Mouse (Mus musculus) stomach, postnatal 0 days (tissue): ENCODE measurements at regions not wholly inside any gene's neighbourhood (a gene's known extent, or its start where the extent isn't known, plus 50 kb on each side); places are given as distances from the start of the nearest gene placed in this dataset.

Source experiments
- CTCF ChIP-seq: IDR thresholded peaks from 2 replicates; pipeline ENCODE4 v1.5.1; 2016; ENCODE audit warnings: antibody characterized with exemption, low read depth, mild to moderate bottlenecking, moderate library complexity
- EP300 ChIP-seq: optimal IDR thresholded peaks from 2 replicates; pipeline ENCODE3; 2016; ENCODE audit warnings: antibody characterized with exemption

- TF ChIP-seq CTCF = no peak
- no peak for TF ChIP-seq EP300
These were observed 223.5 kb upstream of the Vrk2 start for GRCm38 (mm10) chr11:26817316-26817715.
